Mouse (Mus musculus) G1E (cell line): ENCODE results near the gene Ulk4. TPM values are rescaled to one million over a fixed set of nuclear protein-coding genes. Genes with fewer than 3 reads are reported as not detected.

Experiments used
- ATAC-seq: 2 replicates; pipeline ENCODE4 v1.8.0; 2016; ENCODE audit warnings: mild to moderate bottlenecking; ENCODE audit not compliant: insufficient number of reproducible peaks, poor library complexity, low FRiP score, severe bottlenecking; ENCODE audit errors: extremely low read depth
- DNase-seq: peaks from one replicate; pipeline ENCODE4 v3.0.0; 2012; ENCODE audit warnings: low spot score
- H3K27me3 ChIP-seq: 2 replicates; pipeline ENCODE4 v1.6.1; 2012; ENCODE audit warnings: mild to moderate bottlenecking, low read length, inconsistent platforms; ENCODE audit not compliant: insufficient read depth
- H3K36me3 ChIP-seq: replicated peaks from 2 replicates; pipeline ENCODE3; 2012; ENCODE audit warnings: mild to moderate bottlenecking, inconsistent platforms
- H3K4me1 ChIP-seq: 2 replicates; pipeline ENCODE4 v1.6.1; 2012; ENCODE audit warnings: low read depth, low read length, inconsistent platforms, mixed read lengths; ENCODE audit not compliant: insufficient read depth
- H3K4me3 ChIP-seq: 2 replicates; pipeline ENCODE4 v1.5.1; 2012; ENCODE audit warnings: low read depth, mild to moderate bottlenecking, inconsistent platforms, low read length, moderate library complexity, mixed read lengths
- H3K9me3 ChIP-seq: replicated peaks from 2 replicates; pipeline ENCODE4 v1.6.1; 2012; ENCODE audit warnings: inconsistent platforms
- CTCF ChIP-seq: IDR thresholded peaks from 2 replicates; pipeline ENCODE4 v1.5.1; 2012; ENCODE audit warnings: low read depth, low read length, inconsistent platforms, mixed read lengths
- GATA1 ChIP-seq: IDR thresholded peaks from 2 replicates; pipeline ENCODE4 v1.6.1; 2012; ENCODE audit warnings: borderline replicate concordance, low read length, inconsistent platforms, mixed read lengths
- GATA2 ChIP-seq: IDR thresholded peaks from 2 replicates; pipeline ENCODE4 v1.6.1; 2012; ENCODE audit warnings: low read depth, low read length, inconsistent platforms, borderline replicate concordance
- POLR2AphosphoS5 ChIP-seq: IDR thresholded peaks from 2 replicates; pipeline ENCODE4 v1.6.1; 2012; ENCODE audit warnings: low read depth, low read length, inconsistent platforms; ENCODE audit not compliant: insufficient replicate concordance
- TAL1 ChIP-seq: conservative IDR thresholded peaks from 2 replicates; pipeline ENCODE4 v1.6.1; 2012; ENCODE audit warnings: low read depth, low read length, inconsistent platforms, mixed read lengths
- polyA plus RNA-seq: library from polyadenylated mRNA; stranded (reverse); fragments of >175 nt; gene quantifications from 2 replicates; pipeline ENCODE4 v1.2.3, GENCODE M21; 2012
- total RNA-seq, 2 experiments: library from RNA; stranded (forward) in 1 of 2; stranded (reverse) in 1 of 2; fragments of 200-1000 nt in 1 of 2; fragments of >200 nt in 1 of 2; fragmentation: Nextera tagmentation in 1 of 2; gene quantifications; 2 replicates each; pipeline ENCODE4 v1.2.3; 2014 to 2017

The Ulk4 gene
- total and polyA plus RNA-seq, 3 experiments = 0.52 to 3.2 (median 1.6) TPM

DNA sequence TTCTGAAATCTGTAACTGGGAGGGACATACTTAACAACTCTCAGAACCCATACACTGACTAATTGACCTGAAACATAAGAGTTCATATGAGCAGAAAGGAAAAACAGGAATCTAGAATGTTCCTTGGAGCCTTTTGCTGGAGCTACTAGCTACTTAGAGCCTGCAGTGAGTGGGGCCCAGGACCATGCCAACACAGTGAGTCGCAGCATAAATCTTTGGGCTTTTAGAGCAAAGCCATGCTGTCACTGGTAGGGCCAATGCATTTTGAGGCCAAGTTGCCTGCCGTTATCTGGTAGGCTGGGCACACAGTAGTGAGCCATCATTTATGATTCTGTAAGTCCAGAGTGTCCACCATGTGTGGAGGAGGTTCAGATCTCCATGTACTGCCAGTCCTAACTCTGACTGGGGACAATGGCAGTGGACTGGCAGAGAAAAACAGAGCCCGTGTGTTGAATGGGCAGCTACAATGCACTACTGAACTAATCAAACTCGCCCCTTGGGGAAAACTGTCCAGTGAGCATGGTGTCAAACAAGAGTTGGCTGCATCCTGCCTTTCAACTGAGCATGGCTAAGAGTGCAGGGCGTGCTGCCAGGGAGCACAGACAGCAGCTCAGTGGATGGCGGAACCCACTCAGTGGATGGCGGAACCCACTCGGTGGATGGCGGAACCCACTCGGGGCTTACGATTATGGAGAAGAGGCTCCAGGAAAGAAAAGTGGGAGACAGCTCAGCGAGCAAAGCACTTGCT is 115.0 kb downstream of the Ulk4 start:
- Histone ChIP-seq H3K4me3 (no peak overlapping the region), H3K4me1 (no peaks in the 10 kb centered on the region), H3K9me3 (no peaks in the 10 kb centered on the region), H3K27me3 (0 out of 2 replicates have a peak, but pooled peaks cover 2% of the 10 kb centered on the region), H3K36me3 (no peaks in the 10 kb centered on the region)
- TF ChIP-seq TAL1 = no peak
- TF ChIP-seq POLR2AphosphoS5 = no peak
- no peak for TF ChIP-seq GATA1
- no peak for TF ChIP-seq GATA2
- no peak for TF ChIP-seq CTCF
- DNase-seq (no peak), ATAC-seq (no peak)

DNA sequence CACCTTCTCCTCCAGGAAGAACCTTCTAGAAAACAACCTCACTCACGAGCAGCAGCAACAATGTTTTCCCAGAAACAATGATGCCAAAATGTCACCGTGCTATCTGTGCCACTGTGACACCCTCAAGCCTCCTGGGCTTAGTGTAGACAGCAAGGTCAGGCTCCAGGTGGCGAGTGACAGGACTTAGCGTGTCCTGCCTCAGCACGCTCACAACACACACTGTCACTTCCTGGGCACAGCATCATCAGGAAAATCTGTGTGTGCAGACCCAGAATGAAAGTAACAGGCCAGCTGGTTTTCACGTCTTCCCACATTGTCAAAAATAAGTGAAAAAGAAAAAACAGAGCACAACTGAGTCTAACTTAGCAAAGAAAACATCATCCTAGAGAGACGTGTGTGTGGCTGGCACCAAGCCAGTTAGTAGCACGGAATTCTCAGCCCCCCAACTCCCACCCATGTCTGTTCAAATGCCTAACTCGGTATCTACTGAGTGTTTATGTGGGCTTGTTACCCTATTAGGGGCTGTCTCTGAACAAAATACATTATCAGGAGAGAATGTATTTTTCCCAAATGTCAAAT is 120.7 kb downstream of the Ulk4 start:
- DNase-seq (no peak), ATAC-seq (no peak)
- Histone ChIP-seq H3K36me3 (no peaks in the 10 kb centered on the region), H3K9me3 (no peaks in the 10 kb centered on the region), H3K27me3 (0 out of 2 replicates have a peak, but pooled peaks cover 2% of the 10 kb centered on the region), H3K4me1 (no peaks in the 10 kb centered on the region), H3K4me3 (no peak overlapping the region)
- TF ChIP-seq GATA1 = no peak
- TF ChIP-seq CTCF = no peak
- TF ChIP-seq GATA2 = no peak
- TF ChIP-seq POLR2AphosphoS5 = no peak
- no peak for TF ChIP-seq TAL1

DNA sequence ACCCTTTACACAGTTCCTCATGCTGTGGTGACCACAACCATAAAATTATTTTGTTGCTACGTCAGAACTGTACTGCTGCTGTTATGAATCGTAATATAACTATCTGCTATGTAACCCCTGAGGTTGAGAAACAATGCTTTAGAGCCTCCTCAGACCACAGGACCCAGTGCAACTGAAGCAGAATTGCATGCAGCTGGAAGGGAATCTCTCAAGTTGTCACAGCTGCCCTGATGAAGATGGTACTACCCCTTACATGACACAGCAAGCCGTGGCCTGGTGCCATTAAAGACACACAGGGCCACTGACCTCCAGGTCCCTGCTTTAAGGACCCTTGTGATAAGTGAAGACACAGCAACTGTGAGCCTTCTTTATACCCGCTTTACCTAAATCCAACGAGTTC is 123.7 kb downstream of the Ulk4 start:
- no peak overlapping the region for H3K4me3 ChIP-seq
- DNase-seq (no peak), ATAC-seq (no peak)
- H3K36me3 ChIP-seq = no peaks in the 10 kb centered on the region
- TF ChIP-seq POLR2AphosphoS5 = no peak
- TF ChIP-seq CTCF = no peak
- no peak for TF ChIP-seq GATA2
- no peak for TF ChIP-seq GATA1
- no peak for TF ChIP-seq TAL1
- H3K4me1 ChIP-seq = no peaks in the 10 kb centered on the region; the same call in 1 of the 2 replicates
- no peaks in the 10 kb centered on the region for H3K9me3 ChIP-seq
- H3K27me3 ChIP-seq = no peaks in the 10 kb centered on the region

DNA sequence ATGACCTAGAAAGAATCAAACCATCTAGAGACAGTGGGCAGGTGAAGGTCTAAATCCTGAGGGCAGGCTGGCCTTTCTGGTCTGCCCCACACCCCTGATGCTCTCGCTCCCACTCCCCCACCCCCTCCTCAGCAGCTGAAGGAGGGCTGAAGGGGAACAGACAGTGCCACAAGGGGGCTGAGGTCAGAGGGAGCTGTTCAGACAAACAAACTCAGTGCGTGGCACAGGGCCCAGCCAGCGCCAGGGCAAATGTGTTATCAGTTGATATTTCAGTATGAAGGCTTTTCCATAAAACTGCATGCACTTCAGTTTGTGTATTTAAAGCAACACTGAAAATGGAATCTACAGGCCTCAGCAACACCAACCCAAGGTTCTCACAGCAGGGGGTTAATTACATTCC is 128.4 kb downstream of the Ulk4 start:
- no peaks in the 10 kb centered on the region for H3K27me3 ChIP-seq
- peaks cover 11% of the 10 kb centered on the region for H3K9me3 ChIP-seq
- DNase-seq (no peak), ATAC-seq (no peak)
- no peaks in the 10 kb centered on the region for H3K36me3 ChIP-seq
- H3K4me3 ChIP-seq = no peak overlapping the region
- no peaks in the 10 kb centered on the region; the same call in 1 of the 2 replicates for H3K4me1 ChIP-seq
- TF ChIP-seq TAL1 = no peak
- no peak for TF ChIP-seq GATA1
- no peak for TF ChIP-seq POLR2AphosphoS5
- TF ChIP-seq GATA2 = no peak
- TF ChIP-seq CTCF = no peak

DNA sequence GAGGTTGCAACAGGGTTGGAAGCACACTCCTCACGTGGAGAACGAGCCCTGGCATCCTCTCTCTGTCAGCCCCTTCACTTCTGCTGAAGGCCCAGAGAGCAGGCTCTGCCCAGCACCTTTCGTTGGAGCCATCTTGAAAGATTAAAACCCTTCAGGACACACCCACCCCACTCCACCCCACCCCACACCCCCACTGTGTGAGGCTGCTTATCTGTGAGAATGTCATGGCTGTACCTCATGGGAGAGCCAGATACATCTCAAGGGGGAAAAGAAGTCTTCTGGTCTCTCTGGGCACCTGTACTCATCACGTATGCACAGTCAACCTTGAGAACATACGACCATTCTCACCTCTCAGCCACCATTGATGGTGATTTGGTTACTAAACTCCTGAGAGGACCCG is 133.8 kb downstream of the Ulk4 start:
- DNase-seq = no peak
- Histone ChIP-seq H3K27me3 (0 out of 2 replicates have a peak, but pooled peaks cover 2% of the 10 kb centered on the region), H3K36me3 (no peaks in the 10 kb centered on the region)

DNA sequence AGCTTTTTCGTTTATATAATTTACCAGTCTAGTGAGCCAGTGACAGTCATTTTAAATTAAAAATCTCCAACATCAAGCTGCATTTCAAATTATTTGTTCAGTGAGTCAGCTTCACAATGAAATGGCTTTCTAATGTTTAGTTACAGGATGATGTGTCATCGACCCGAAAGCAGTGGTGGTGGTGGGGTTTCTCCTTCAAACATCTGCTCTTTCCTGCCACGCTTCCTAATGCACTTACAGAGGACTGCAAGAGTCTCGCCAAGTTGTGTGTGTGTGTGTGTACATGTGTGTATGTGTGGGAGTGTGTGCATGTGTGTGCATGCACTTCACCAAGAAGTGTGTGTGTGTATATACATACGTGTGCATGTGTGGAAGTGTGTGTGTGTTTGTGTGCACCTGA is 144.4 kb downstream of the Ulk4 start:
- Histone ChIP-seq H3K27me3 (peaks cover 1% of the 10 kb centered on the region; the same call in 1 of the 2 replicates), H3K4me3 (no peak overlapping the region), H3K36me3 (no peaks in the 10 kb centered on the region), H3K4me1 (no peaks in the 10 kb centered on the region), H3K9me3 (peaks cover 21% of the 10 kb centered on the region)
- DNase-seq (no peak), ATAC-seq (no peak)
- TF ChIP-seq GATA2 = no peak

More for the DNA sequence above, 133.8 kb downstream of the Ulk4 start:
- H3K9me3 ChIP-seq = peaks cover 11% of the 10 kb centered on the region
- H3K4me3 ChIP-seq = no peak overlapping the region
- TF ChIP-seq CTCF = no peak
- TF ChIP-seq POLR2AphosphoS5 = no peak
- TF ChIP-seq GATA2 = no peak
- no peak for TF ChIP-seq GATA1
- no peak for TF ChIP-seq TAL1
- no peak for ATAC-seq
- H3K4me1 ChIP-seq = no peaks in the 10 kb centered on the region
